Mouse (Mus musculus) lung, adult 18-20 months (tissue): ENCODE results near the gene Cmah.

ENCODE experiments used
- DNase-seq, 2 experiments: peaks; one replicate each; pipeline ENCODE4 v3.0.0; 2022; ENCODE audit warnings: mixed read lengths in 2 of 2

Cmah gene

GRCm38 (mm10) chr13:24327201-24327600, at the start of gene Cmah:
Gene Cmah, plus strand, starts transcription at chr13:24327404.
- no peak for DNase-seq

- no peak for DNase-seq
Measured at GRCm38 (mm10) chr13:24279407-24279761, 47.8 kb upstream of the Cmah start.

- peak; percentile 9 to 29 for DNase-seq
Measured at GRCm38 (mm10) chr13:24279762-24280438, 47.3 kb upstream of the Cmah start.

GRCm38 (mm10) chr13:24280439-24281431, 46.5 kb upstream of the Cmah start, which contains the start of gene Carmil1:
Gene Carmil1, minus strand, starts transcription at chr13:24280795.
- peak; percentile 85 to 90 for DNase-seq

GRCm38 (mm10) chr13:24287381-24287780, 39.8 kb upstream of the Cmah start:
- no peak for DNase-seq

- DNase-seq = peak; percentile 18 to 34
Measured at GRCm38 (mm10) chr13:24297252-24297651, 30.0 kb upstream of the Cmah start.

GRCm38 (mm10) chr13:24305486-24305885, 21.7 kb upstream of the Cmah start:
- no peak for DNase-seq

GRCm38 (mm10) chr13:24306248-24306647, 21.0 kb upstream of the Cmah start:
- DNase-seq = no peak

GRCm38 (mm10) chr13:24311011-24311940, 15.9 kb upstream of the Cmah start:
- DNase-seq = no peak

GRCm38 (mm10) chr13:24316563-24316962, 10.6 kb upstream of the Cmah start:
- DNase-seq = no peak

GRCm38 (mm10) chr13:24318618-24319017, 8.6 kb upstream of the Cmah start:
- DNase-seq = peak in 1 of 2 experiments; percentile 23

- DNase-seq = no peak
Measured at GRCm38 (mm10) chr13:24321313-24321712, 5.9 kb upstream of the Cmah start.

- DNase-seq = no peak
Measured at GRCm38 (mm10) chr13:24328036-24328817, 1.0 kb downstream of the Cmah start.

GRCm38 (mm10) chr13:24330128-24330527, 2.9 kb downstream of the Cmah start:
- no peak for DNase-seq

GRCm38 (mm10) chr13:24330836-24331523, 3.8 kb downstream of the Cmah start:
- DNase-seq = no peak

- DNase-seq = no peak
Measured at GRCm38 (mm10) chr13:24332537-24332936, 5.3 kb downstream of the Cmah start.

GRCm38 (mm10) chr13:24336818-24337217, 9.6 kb downstream of the Cmah start:
- no peak for DNase-seq

- DNase-seq = peak; percentile 27 to 32
Measured at GRCm38 (mm10) chr13:24337874-24338273, 10.7 kb downstream of the Cmah start.

GRCm38 (mm10) chr13:24338343-24338861, 11.2 kb downstream of the Cmah start:
- peak; percentile 79 to 84 for DNase-seq

- no peak for DNase-seq
Measured at GRCm38 (mm10) chr13:24339907-24340306, 12.7 kb downstream of the Cmah start.

GRCm38 (mm10) chr13:24340462-24340861, 13.3 kb downstream of the Cmah start:
- no peak for DNase-seq
